In genomic region chr4:154328836-154329235, GRCm38 (mm10) we compare ENCODE assay signal across 9 mouse cellular contexts. TPM values are rescaled to one million over a fixed set of nuclear protein-coding genes. Genes with fewer than 3 reads are reported as not detected.
A peak's percentile ranks its signal among the peaks of the same experiment; 100 is the strongest.
DNase-seq lines count a peak whose midpoint lies in the region; ATAC-seq lines count a peak whose summit lies in the region.
"Had no signal": no experiment of that assay in that cellular context is flagged by ENCODE, and none has a peak within 500 bp of the region (broad histone marks: within the 10 kb centered on the region; RNA-seq: fewer than 3 reads in every experiment).

No protein-coding gene starts in this region.

- no peaks in the 10 kb centered on the region for H3K9me3 ChIP-seq in forebrain, embryonic 11.5 days (ENCODE audit: control insufficient read depth, low read length)
- no peaks in the 10 kb centered on the region for H3K9me3 ChIP-seq in liver, embryonic 16.5 days (replicated peaks; ENCODE audit: control insufficient read depth, low read length)
- H3K9me3 ChIP-seq in neural tube, embryonic 15.5 days (replicated peaks), result no peaks in the 10 kb centered on the region
- H3K9me3 ChIP-seq: limb, embryonic 15.5 days had no signal

- no peaks in the 10 kb centered on the region; the same call in 1 of the 2 replicates for H3K36me3 ChIP-seq in forebrain, embryonic 11.5 days (ENCODE audit: control insufficient read depth, insufficient read depth, low read length)
- H3K36me3 ChIP-seq in liver, embryonic 16.5 days (ENCODE audit: control insufficient read depth, insufficient read depth), result no peaks in the 10 kb centered on the region
- H3K36me3 ChIP-seq in neural tube, embryonic 15.5 days, result no peaks in the 10 kb centered on the region

- H3K27me3 ChIP-seq in forebrain, embryonic 11.5 days (ENCODE audit: control insufficient read depth, insufficient read depth, low read length), result no peaks in the 10 kb centered on the region
- no peaks in the 10 kb centered on the region for H3K27me3 ChIP-seq in liver, embryonic 16.5 days (ENCODE audit: control insufficient read depth, insufficient read depth, low read depth, low read length)
- peaks cover 34% of the 10 kb centered on the region for H3K27me3 ChIP-seq in neural tube, embryonic 15.5 days (replicated peaks)
- H3K27me3 ChIP-seq: limb, embryonic 15.5 days had no signal

- H3K4me3 ChIP-seq in forebrain, embryonic 11.5 days (ENCODE audit: low read depth, low read length), result no peak overlapping the region
- H3K4me3 ChIP-seq in liver, embryonic 16.5 days (ENCODE audit: low read depth, low read length), result no peak overlapping the region
- H3K4me3 ChIP-seq in neural tube, embryonic 15.5 days (replicated peaks), result no peak overlapping the region
- H3K4me3 ChIP-seq: limb, embryonic 15.5 days had no signal

- WGBS in forebrain, embryonic 11.5 days, result 5% methylated on average over 6 of the region's 6 CpGs
- WGBS in liver, embryonic 16.5 days (ENCODE audit: insufficient replicate concordance), result 12% methylated on average over 6 of the region's 6 CpGs
- 8% methylated on average over 6 of the region's 6 CpGs for WGBS in neural tube, embryonic 15.5 days

- H3K4me1 ChIP-seq in forebrain, embryonic 11.5 days (replicated peaks; ENCODE audit: control insufficient read depth, insufficient read depth, low read length), result no peaks in the 10 kb centered on the region
- no peaks in the 10 kb centered on the region; the same call in 1 of the 2 replicates for H3K4me1 ChIP-seq in liver, embryonic 16.5 days (ENCODE audit: control insufficient read depth, low read depth, low read length)
- peaks cover 46% of the 10 kb centered on the region for H3K4me1 ChIP-seq in neural tube, embryonic 15.5 days

- ATAC-seq in forebrain, embryonic 11.5 days (replicated peaks; ENCODE audit: low FRiP score), result peak; percentile 57
- ATAC-seq in liver, embryonic 16.5 days (ENCODE audit: low read depth), result peak; percentile 32; the same call in 1 of the 2 replicates
- peak; percentile 49; the same call in 1 of the 2 replicates for ATAC-seq in neural tube, embryonic 15.5 days (ENCODE audit: low FRiP score)
- no peak for ATAC-seq in monocyte, adult 5-6 weeks (replicated peaks; ENCODE audit: insufficient number of reproducible peaks, low FRiP score, low TSS enrichment, poor library complexity, severe bottlenecking)

- no peak overlapping the region for H3K27ac ChIP-seq in forebrain, embryonic 11.5 days (ENCODE audit: low read depth, low read length)
- H3K27ac ChIP-seq in liver, embryonic 16.5 days (ENCODE audit: low read length), result no peak overlapping the region
- H3K27ac ChIP-seq in neural tube, embryonic 15.5 days (replicated peaks), result no peak overlapping the region
- H3K27ac ChIP-seq: limb, embryonic 15.5 days had no signal

- no peak overlapping the region for H3K9ac ChIP-seq in forebrain, embryonic 11.5 days (ENCODE audit: low read length)
- no peak overlapping the region for H3K9ac ChIP-seq in liver, embryonic 16.5 days (ENCODE audit: low read depth, low read length)
- H3K9ac ChIP-seq in neural tube, embryonic 15.5 days (replicated peaks), result no peak overlapping the region
- H3K9ac ChIP-seq: limb, embryonic 15.5 days had no signal

- DNase-seq in NIH3T3 (ENCODE audit: low read depth), result peak; percentile 80
- peak; percentile 32 for DNase-seq in c-Kit-positive CD71-positive TER-119-negative erythroid progenitor cells, embryonic 14.5 days (ENCODE audit: low read depth)
- peak; percentile 87 for DNase-seq in forebrain, embryonic 11.5 days (ENCODE audit: low spot score)
- DNase-seq in heart, postnatal 36 days, result peak; percentile 73 to 77
- peak; percentile 83 for DNase-seq in layer of hippocampus, adult 11-12 months (ENCODE audit: low spot score)

- intact Hi-C loops in heart, postnatal 36 days (cut with DNase I), result loop anchor here (1.0 to 5.0 kb wide), 6 partner anchors 113 to 498 kb away; partner anchors contain the start of gene Prdm16

- H3K4me2 ChIP-seq in forebrain, embryonic 11.5 days (ENCODE audit: low read depth, low read length, severe bottlenecking), result no peak overlapping the region
- no peak overlapping the region for H3K4me2 ChIP-seq in liver, embryonic 16.5 days (ENCODE audit: low read depth, low read length)
- H3K4me2 ChIP-seq in neural tube, embryonic 15.5 days, result peak overlapping the region; percentile 26
- H3K4me2 ChIP-seq: limb, embryonic 15.5 days had no signal

RNA-seq across cellular contexts. Expression of gene B230104I21Rik, which starts 7.1 kb away (rescaled TPM):
- not detected in 2 replicates for polyA plus RNA-seq in forebrain, embryonic 11.5 days (2014; fragmentation: Nextera tagmentation; extraction: Ambion mirVana)
- total RNA-seq in heart, postnatal 36 days (2021), result not detected
- not detected in 2 replicates for polyA plus RNA-seq in liver, embryonic 16.5 days (2015; fragmentation: Nextera tagmentation; extraction: Ambion mirVana)
- polyA plus RNA-seq in neural tube, embryonic 15.5 days (2015; fragmentation: Nextera tagmentation; extraction: Ambion mirVana), result not detected in 2 replicates
- total RNA-seq in monocyte, adult 5-6 weeks (2017), result not detected in 3 replicates
- polyA plus RNA-seq: limb, embryonic 15.5 days had no signal

RNA-seq across cellular contexts. Expression of gene Arhgef16, which starts 27.4 kb away (rescaled TPM):
- 0.90 and 1.2 TPM in 2 replicates for polyA plus RNA-seq in forebrain, embryonic 11.5 days (2014; fragmentation: Nextera tagmentation; extraction: Ambion mirVana)
- total RNA-seq in heart, postnatal 36 days (2021), result under 1 TPM; 0.17 to 0.19 TPM
- polyA plus RNA-seq in liver, embryonic 16.5 days (2015; fragmentation: Nextera tagmentation; extraction: Ambion mirVana), result 5.0 and 5.4 TPM in 2 replicates
- polyA plus RNA-seq in neural tube, embryonic 15.5 days (2015; fragmentation: Nextera tagmentation; extraction: Ambion mirVana), result 0.91 and 9.6 TPM in 2 replicates
- total RNA-seq in monocyte, adult 5-6 weeks (2017), result not detected in 3 replicates

Comparison
In these comparisons a context has a peak if more than half of its experiments do, and no peak if none do; other contexts are left out.
1. DNase-seq: peak in every context shown above with its lines; median percentile 87 in forebrain, embryonic 11.5 days; 83 in layer of hippocampus, adult 11-12 months; 80 in NIH3T3; 75 in heart, postnatal 36 days; 32 in c-Kit-positive CD71-positive TER-119-negative erythroid progenitor cells, embryonic 14.5 days.